Mouse (Mus musculus) intestine, embryonic 14.5 days (tissue): ENCODE results near the gene Nf1. TPM values are rescaled to one million over a fixed set of nuclear protein-coding genes. Genes with fewer than 3 reads are reported as not detected.

ENCODE experiments used
- ATAC-seq: fragments of 200-750 bp; cut with Nextera tagmentation; replicated peaks from 2 replicates; pipeline ENCODE4 v1.8.0; 2017; ENCODE audit warnings: low read depth, moderate number of reproducible peaks, moderate TSS enrichment, moderate library complexity; ENCODE audit not compliant: low FRiP score, low TSS enrichment
- DNase-seq: peaks from one replicate; pipeline ENCODE4 v3.0.0-alpha.2; 2018; ENCODE audit warnings: low spot score
- H3K27ac ChIP-seq: fragments of 300-500 bp; sonication (generic); 2 replicates; pipeline ENCODE4 v1.5.1; 2014; ENCODE audit warnings: low read depth, mild to moderate bottlenecking, control low read depth
- H3K27me3 ChIP-seq: fragments of 300-500 bp; sonication (generic); replicated peaks from 2 replicates; pipeline ENCODE4 v1.6.1; 2014; ENCODE audit warnings: low read length, control low read depth; ENCODE audit not compliant: control insufficient read depth, insufficient read depth
- H3K36me3 ChIP-seq: fragments of 300-500 bp; sonication (generic); 2 replicates; pipeline ENCODE4 v1.6.1; 2014; ENCODE audit warnings: low read length, control low read depth; ENCODE audit not compliant: control insufficient read depth, insufficient read depth
- H3K4me1 ChIP-seq: fragments of 300-500 bp; sonication (generic); replicated peaks from 2 replicates; pipeline ENCODE4 v1.6.1; 2014; ENCODE audit warnings: low read length, control low read depth, mixed read lengths; ENCODE audit not compliant: control insufficient read depth, insufficient read depth
- H3K4me2 ChIP-seq: fragments of 300-500 bp; sonication (generic); 2 replicates; pipeline ENCODE4 v1.6.1; 2014; ENCODE audit warnings: low read length
- H3K4me3 ChIP-seq: fragments of 300-500 bp; sonication (generic); 2 replicates; pipeline ENCODE4 v1.5.1; 2014; ENCODE audit warnings: low read depth, low read length, control low read depth, mixed read lengths
- H3K9ac ChIP-seq: fragments of 300-500 bp; sonication (generic); 2 replicates; pipeline ENCODE4 v1.6.1; 2014; ENCODE audit warnings: mild to moderate bottlenecking, low read length
- H3K9me3 ChIP-seq: fragments of 300-500 bp; sonication (generic); 2 replicates; pipeline ENCODE4 v1.6.1; 2016; ENCODE audit warnings: low read length, control low read depth; ENCODE audit not compliant: control insufficient read depth
- WGBS: fragments of 180-500 bp; shearing (Covaris S2); extraction: QIAGEN DNeasy Blood & Tissue Kit; methylation state at CpG from one replicate; pipeline ENCODE4 v1.1.7; 2014; 5-methylcytosine and 5-hydroxymethylcytosine counted together
- polyA plus RNA-seq: library from polyadenylated mRNA; unstranded; fragments of >200 nt; fragmentation: Nextera tagmentation; extraction: Ambion mirVana; gene quantifications from 2 replicates; pipeline ENCODE4 v1.2.1, GENCODE M21; 2014

Nf1 gene
- polyA plus RNA-seq, 1 experiment from 2014 or later = 10.0 TPM

GRCm38 (mm10) chr11:79502917-79503316 is 163.4 kb downstream of the Nf1 start:
- Histone ChIP-seq H3K4me1 (no peaks in the 10 kb centered on the region), H3K9ac (no peak overlapping the region), H3K36me3 (no peaks in the 10 kb centered on the region), H3K27me3 (no peaks in the 10 kb centered on the region), H3K27ac (no peak overlapping the region), H3K4me2 (no peak overlapping the region), H3K4me3 (no peak overlapping the region), H3K9me3 (no peaks in the 10 kb centered on the region)
- ATAC-seq (no peak), DNase-seq (no peak)
- WGBS = 72% methylated on average over 2 of the region's 2 CpGs

- no peak within 1 kb of the TSS for H3K4me3 ChIP-seq
These were observed 164.4 kb downstream of the Nf1 start, which contains the start of gene Omg for GRCm38 (mm10) chr11:79503845-79504244. TSS of gene Omg (minus strand) at chr11:79504084.

GRCm38 (mm10) chr11:79504506-79504905 is 165.0 kb downstream of the Nf1 start:
- no peaks in the 10 kb centered on the region for H3K4me1 ChIP-seq
- no peak overlapping the region for H3K27ac ChIP-seq
- 85% methylated on average over 7 of the region's 7 CpGs for WGBS
- no peak overlapping the region for H3K4me3 ChIP-seq
- DNase-seq (no peak), ATAC-seq (no peak)
- no peak overlapping the region for H3K9ac ChIP-seq
- H3K27me3 ChIP-seq = no peaks in the 10 kb centered on the region
- H3K36me3 ChIP-seq = no peaks in the 10 kb centered on the region
- no peak overlapping the region for H3K4me2 ChIP-seq
- H3K9me3 ChIP-seq = no peaks in the 10 kb centered on the region

More at GRCm38 (mm10) chr11:79503845-79504244, 164.4 kb downstream of the Nf1 start, which contains the start of gene Omg:
- 63% methylated on average over 8 of the region's 8 CpGs for WGBS
- Histone ChIP-seq H3K27ac (no peak within 1 kb of the TSS), H3K27me3 (no peaks in the 10 kb centered on the region), H3K9ac (no peak within 1 kb of the TSS), H3K4me2 (no peak within 1 kb of the TSS), H3K9me3 (no peaks in the 10 kb centered on the region), H3K36me3 (no peaks in the 10 kb centered on the region), H3K4me1 (no peaks in the 10 kb centered on the region)
- ATAC-seq (no peak), DNase-seq (no peak)

GRCm38 (mm10) chr11:79511970-79512369 is 172.5 kb downstream of the Nf1 start:
- no peaks in the 10 kb centered on the region for H3K9me3 ChIP-seq
- no peak overlapping the region for H3K9ac ChIP-seq
- no peaks in the 10 kb centered on the region for H3K36me3 ChIP-seq
- WGBS = 93% methylated on average over 3 of the region's 3 CpGs
- H3K4me2 ChIP-seq = no peak overlapping the region
- ATAC-seq (no peak), DNase-seq (no peak)
- H3K4me1 ChIP-seq = 0 out of 2 replicates have a peak, but pooled peaks cover 6% of the 10 kb centered on the region
- H3K27me3 ChIP-seq = no peaks in the 10 kb centered on the region
- H3K4me3 ChIP-seq = no peak overlapping the region
- H3K27ac ChIP-seq = no peak overlapping the region

GRCm38 (mm10) chr11:79515331-79515730 is 175.8 kb downstream of the Nf1 start:
- H3K4me2 ChIP-seq = no peak overlapping the region
- ATAC-seq = no peak
- no peak overlapping the region for H3K27ac ChIP-seq
- H3K4me1 ChIP-seq = 0 out of 2 replicates have a peak, but pooled peaks cover 6% of the 10 kb centered on the region
- DNase-seq = no peak
- WGBS = 51% methylated on average over 6 of the region's 6 CpGs
- H3K36me3 ChIP-seq = no peaks in the 10 kb centered on the region
- no peak overlapping the region for H3K9ac ChIP-seq
- H3K9me3 ChIP-seq = no peaks in the 10 kb centered on the region
- no peaks in the 10 kb centered on the region for H3K27me3 ChIP-seq
- H3K4me3 ChIP-seq = no peak overlapping the region

- Histone ChIP-seq H3K27me3 (no peaks in the 10 kb centered on the region), H3K4me2 (no peak overlapping the region), H3K4me3 (no peak overlapping the region), H3K27ac (no peak overlapping the region), H3K36me3 (no peaks in the 10 kb centered on the region), H3K4me1 (0 out of 2 replicates have a peak, but pooled peaks cover 6% of the 10 kb centered on the region), H3K9me3 (no peaks in the 10 kb centered on the region), H3K9ac (no peak overlapping the region)
- DNase-seq (no peak), ATAC-seq (no peak)
- WGBS = 97% methylated on average over 2 of the region's 2 CpGs
These were observed 176.3 kb downstream of the Nf1 start for GRCm38 (mm10) chr11:79515798-79516197.

GRCm38 (mm10) chr11:79519299-79519698 is 179.8 kb downstream of the Nf1 start:
- H3K27me3 ChIP-seq = no peaks in the 10 kb centered on the region
- no peak overlapping the region for H3K9ac ChIP-seq
- DNase-seq (no peak), ATAC-seq (no peak)
- WGBS = 70% methylated on average over 6 of the region's 6 CpGs
- H3K27ac ChIP-seq = no peak overlapping the region
- 0 out of 2 replicates have a peak, but pooled peaks cover 6% of the 10 kb centered on the region for H3K4me1 ChIP-seq
- no peak overlapping the region for H3K4me2 ChIP-seq
- no peak overlapping the region for H3K4me3 ChIP-seq
- H3K36me3 ChIP-seq = 0 out of 2 replicates have a peak, but pooled peaks cover 4% of the 10 kb centered on the region
- H3K9me3 ChIP-seq = no peaks in the 10 kb centered on the region

- no peak overlapping the region for H3K9ac ChIP-seq
- no peak for DNase-seq
- H3K9me3 ChIP-seq = no peaks in the 10 kb centered on the region
- H3K36me3 ChIP-seq = 0 out of 2 replicates have a peak, but pooled peaks cover 10% of the 10 kb centered on the region
- 0 out of 2 replicates have a peak, but pooled peaks cover 6% of the 10 kb centered on the region for H3K4me1 ChIP-seq
- ATAC-seq = no peak
- WGBS = 80% methylated on average over 1 of the region's 1 CpGs
- H3K27ac ChIP-seq = no peak overlapping the region
- no peak overlapping the region for H3K4me2 ChIP-seq
- no peak overlapping the region for H3K4me3 ChIP-seq
- H3K27me3 ChIP-seq = no peaks in the 10 kb centered on the region
These were observed 180.4 kb downstream of the Nf1 start for GRCm38 (mm10) chr11:79519878-79520291.

GRCm38 (mm10) chr11:79520772-79521171 is 181.3 kb downstream of the Nf1 start:
- Histone ChIP-seq H3K4me1 (no peaks in the 10 kb centered on the region), H3K27me3 (no peaks in the 10 kb centered on the region), H3K9ac (no peak overlapping the region), H3K4me2 (no peak overlapping the region), H3K4me3 (no peak overlapping the region), H3K27ac (no peak overlapping the region), H3K36me3 (0 out of 2 replicates have a peak, but pooled peaks cover 11% of the 10 kb centered on the region), H3K9me3 (no peaks in the 10 kb centered on the region)
- ATAC-seq = no peak
- no peak for DNase-seq
